Mouse (Mus musculus) lung, postnatal 0 days (tissue): ENCODE results near the gene Nudt15.

Source experiments
- CTCF ChIP-seq: IDR thresholded peaks from 2 replicates; pipeline ENCODE4 v1.5.1; 2016; ENCODE audit warnings: antibody characterized with exemption, mild to moderate bottlenecking
- EP300 ChIP-seq: IDR thresholded peaks from 2 replicates; pipeline ENCODE4 v1.6.1; 2016; ENCODE audit warnings: antibody characterized with exemption, mild to moderate bottlenecking, control low read depth

GRCm38 (mm10) chr14:73548051-73548450, at the start of gene Nudt15:
- TF ChIP-seq CTCF (no peak), EP300 (no peak)
